Mouse (Mus musculus): ENCODE measurements around the gene Lrrc75a.

Lrrc75a gene

GRCm38 (mm10) chr11:62621586-62622283 is 26.6 kb downstream of the Lrrc75a start:
- DNase-seq (ENCODE audit: inconsistent ontology term), result no peak

- DNase-seq (ENCODE audit: inconsistent ontology term), result no peak
These were observed 27.2 kb downstream of the Lrrc75a start for GRCm38 (mm10) chr11:62621079-62621478.

GRCm38 (mm10) chr11:62615456-62615855 is 32.9 kb downstream of the Lrrc75a start:
- no peak for DNase-seq (ENCODE audit: inconsistent ontology term)

GRCm38 (mm10) chr11:62614876-62615410 is 33.4 kb downstream of the Lrrc75a start:
- no peak for DNase-seq (ENCODE audit: inconsistent ontology term)

GRCm38 (mm10) chr11:62613657-62614365 is 34.5 kb downstream of the Lrrc75a start:
- peak; percentile 90 for DNase-seq (ENCODE audit: inconsistent ontology term)

GRCm38 (mm10) chr11:62612604-62613003 is 35.7 kb downstream of the Lrrc75a start:
- no peak for DNase-seq (ENCODE audit: inconsistent ontology term)

GRCm38 (mm10) chr11:62610304-62610703 is 38.0 kb downstream of the Lrrc75a start:
- no peak for DNase-seq (ENCODE audit: inconsistent ontology term)

- DNase-seq (ENCODE audit: inconsistent ontology term), result no peak
These were observed 39.3 kb downstream of the Lrrc75a start for GRCm38 (mm10) chr11:62608826-62609675.

- DNase-seq (ENCODE audit: inconsistent ontology term), result no peak
These were observed 40.4 kb downstream of the Lrrc75a start for GRCm38 (mm10) chr11:62607952-62608201.

GRCm38 (mm10) chr11:62607170-62607951 is 41.0 kb downstream of the Lrrc75a start:
- no peak for DNase-seq (ENCODE audit: inconsistent ontology term)

GRCm38 (mm10) chr11:62606299-62607169 is 41.8 kb downstream of the Lrrc75a start:
- no peak for DNase-seq (ENCODE audit: inconsistent ontology term)

GRCm38 (mm10) chr11:62605619-62606298 is 42.6 kb downstream of the Lrrc75a start:
- DNase-seq (ENCODE audit: inconsistent ontology term), result no peak

GRCm38 (mm10) chr11:62604886-62605618 is 43.3 kb downstream of the Lrrc75a start:
- DNase-seq (ENCODE audit: inconsistent ontology term), result no peak

GRCm38 (mm10) chr11:62604123-62604706 is 44.1 kb downstream of the Lrrc75a start:
- DNase-seq (ENCODE audit: inconsistent ontology term), result no peak

GRCm38 (mm10) chr11:62603312-62604056 is 44.8 kb downstream of the Lrrc75a start:
- no peak for DNase-seq (ENCODE audit: inconsistent ontology term)

GRCm38 (mm10) chr11:62602619-62603311 is 45.6 kb downstream of the Lrrc75a start:
- peak; percentile 99 for DNase-seq (ENCODE audit: inconsistent ontology term)

Measured in Muller cell, postnatal 12 days (primary cell).